Mouse (Mus musculus) adrenal gland, adult 8-10 months (tissue): Measurements from ENCODE around the gene Kctd20. TPM values are rescaled to one million over a fixed set of nuclear protein-coding genes. Genes with fewer than 3 reads are reported as not detected.

ENCODE experiments used
- DNase-seq: peaks from one replicate; pipeline ENCODE4 v3.0.0; 2022
- total RNA-seq, 4 experiments: library from RNA; stranded (reverse); gene quantifications; 2 replicates each; pipeline ENCODE4 v1.2.4; 2022

The Kctd20 gene
- 10 to 100 TPM; 42.6 to 51.5 (median 45.9) TPM for total RNA-seq

GRCm38 (mm10) chr17:28951831-28952799, at the start of gene Kctd20:
Kctd20 (plus strand) TSS chr17:28951950.
- DNase-seq: peak; percentile 88

GRCm38 (mm10) chr17:28904546-28905376, 47.0 kb upstream of the Kctd20 start:
- no peak for DNase-seq

GRCm38 (mm10) chr17:28905377-28905916, 46.3 kb upstream of the Kctd20 start:
- DNase-seq: no peak

- no peak for DNase-seq
Measured at GRCm38 (mm10) chr17:28907959-28908358, 43.8 kb upstream of the Kctd20 start.

- DNase-seq: no peak
Measured at GRCm38 (mm10) chr17:28909252-28909941, 42.4 kb upstream of the Kctd20 start.

GRCm38 (mm10) chr17:28910139-28910538, 41.6 kb upstream of the Kctd20 start:
- DNase-seq: no peak

- DNase-seq: peak; percentile 41
Measured at GRCm38 (mm10) chr17:28913200-28913599, 38.5 kb upstream of the Kctd20 start.

- no peak for DNase-seq
Measured at GRCm38 (mm10) chr17:28913940-28914339, 37.8 kb upstream of the Kctd20 start.

- no peak for DNase-seq
Measured at GRCm38 (mm10) chr17:28915060-28915628, 36.6 kb upstream of the Kctd20 start, which contains the start of gene 4930539E08Rik. 4930539E08Rik (minus strand) TSS chr17:28915324.

- no peak for DNase-seq
Measured at GRCm38 (mm10) chr17:28916520-28916919, 35.2 kb upstream of the Kctd20 start.

GRCm38 (mm10) chr17:28921086-28921485, 30.7 kb upstream of the Kctd20 start:
- no peak for DNase-seq

- DNase-seq: no peak
Measured at GRCm38 (mm10) chr17:28922096-28922495, 29.7 kb upstream of the Kctd20 start.

- no peak for DNase-seq
Measured at GRCm38 (mm10) chr17:28924957-28925595, 26.7 kb upstream of the Kctd20 start.

- no peak for DNase-seq
Measured at GRCm38 (mm10) chr17:28926380-28926779, 25.4 kb upstream of the Kctd20 start.

GRCm38 (mm10) chr17:28926866-28927635, 24.7 kb upstream of the Kctd20 start:
- DNase-seq: no peak

GRCm38 (mm10) chr17:28928004-28928403, 23.7 kb upstream of the Kctd20 start:
- DNase-seq: no peak

GRCm38 (mm10) chr17:28929369-28929768, 22.4 kb upstream of the Kctd20 start:
- no peak for DNase-seq

GRCm38 (mm10) chr17:28930392-28931074, 21.2 kb upstream of the Kctd20 start:
- peak; percentile 84 for DNase-seq

GRCm38 (mm10) chr17:28931436-28932211, 20.1 kb upstream of the Kctd20 start:
- DNase-seq: no peak
